Mouse (Mus musculus): Measurements from ENCODE around the gene Faap100. TPM values are rescaled to one million over a fixed set of nuclear protein-coding genes. Genes with fewer than 3 reads are reported as not detected.
"Not testable (repeated sequence)": the region's sequence is repeated elsewhere in the genome, so short reads cannot be mapped to it uniquely, and the experiment has no call there.

The Faap100 gene
- total RNA-seq, 2 experiments from 2014 or later = 21.3 to 24.3 TPM

DNA sequence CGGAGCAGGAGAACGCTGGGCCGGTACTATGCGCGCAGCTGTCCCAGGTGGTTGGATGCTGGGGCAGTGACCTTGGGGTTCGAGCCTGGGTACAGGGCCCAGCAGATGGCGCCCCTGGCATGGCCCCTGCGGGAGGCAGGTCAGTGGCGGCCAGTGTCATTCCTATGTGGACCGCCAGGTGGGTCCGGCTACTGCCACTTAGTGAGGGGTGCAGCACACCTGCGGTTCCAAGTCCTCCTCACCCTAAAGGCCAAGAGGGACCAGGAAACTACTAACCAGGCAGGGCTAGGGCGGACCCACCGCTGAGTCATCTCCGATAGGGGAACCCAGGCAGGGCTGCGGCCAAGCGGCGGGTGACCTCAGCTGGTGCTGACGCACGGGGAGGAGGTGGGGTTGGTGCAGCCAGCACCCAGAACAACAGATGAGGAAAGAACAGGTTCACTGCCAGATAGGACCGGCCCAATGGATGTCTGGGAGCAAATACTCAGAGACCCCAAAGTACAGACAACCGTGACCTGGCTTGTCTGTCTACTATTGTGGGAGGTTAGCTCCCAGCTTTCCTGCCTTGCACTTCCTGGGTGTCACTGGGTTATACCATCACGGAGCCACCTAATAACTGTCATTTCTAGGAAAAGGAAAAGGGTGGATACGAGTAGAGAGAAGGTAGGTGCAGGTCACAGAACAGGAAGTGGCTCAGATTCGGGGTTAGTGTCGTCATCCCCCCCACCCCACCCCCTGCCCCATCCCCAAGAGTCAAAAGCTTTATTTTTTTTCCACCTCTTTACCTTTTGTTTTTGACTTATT is 24.9 kb downstream of the Faap100 start:
- intact Hi-C loops (cut with DNase I) = loop anchor here (2.0 to 5.0 kb wide), 3 partner anchors 15 to 69 kb away; no protein-coding TSS in a partner anchor
- DNase-seq = peak; percentile 89 to 90

DNA sequence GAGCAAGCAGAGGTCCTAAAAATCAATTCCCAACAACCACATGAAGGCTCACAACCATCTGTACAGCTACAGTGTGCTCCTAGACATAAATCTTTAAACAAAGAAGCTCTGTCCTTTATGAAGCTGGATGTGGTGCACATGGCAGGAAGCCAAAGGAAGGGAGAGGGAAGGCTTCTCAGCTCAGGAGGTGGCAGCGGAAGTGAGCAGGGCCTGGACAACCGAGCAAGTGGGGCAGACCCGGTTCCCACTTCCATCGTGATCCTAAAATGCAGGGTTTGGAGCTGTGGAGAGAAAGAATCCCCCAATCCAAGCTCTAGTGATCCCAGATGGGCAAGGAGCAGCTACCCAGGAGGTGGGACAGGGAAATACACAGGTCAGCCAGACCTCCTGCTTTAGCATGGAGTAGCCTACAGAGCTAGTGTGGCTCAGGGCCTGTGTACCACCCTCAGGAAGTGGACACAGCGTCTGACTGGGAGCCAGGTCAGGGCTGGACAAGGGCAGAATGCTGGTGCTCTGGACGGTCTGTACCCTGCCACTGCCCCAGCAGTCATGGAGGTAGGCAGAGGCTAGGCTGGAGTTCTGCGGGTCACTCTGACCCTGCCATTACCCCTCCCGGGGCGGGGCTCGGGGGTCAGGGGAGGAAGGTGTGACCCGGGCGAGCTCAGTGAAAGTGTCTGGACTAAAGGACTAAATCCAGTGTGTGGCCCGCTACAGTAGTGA is 25.8 kb downstream of the Faap100 start:
- peak; percentile 57 to 65 for DNase-seq
- intact Hi-C loops (cut with DNase I) = loop anchor here (2.0 to 5.0 kb wide), 3 partner anchors 16 to 70 kb away; no protein-coding TSS in a partner anchor

DNA sequence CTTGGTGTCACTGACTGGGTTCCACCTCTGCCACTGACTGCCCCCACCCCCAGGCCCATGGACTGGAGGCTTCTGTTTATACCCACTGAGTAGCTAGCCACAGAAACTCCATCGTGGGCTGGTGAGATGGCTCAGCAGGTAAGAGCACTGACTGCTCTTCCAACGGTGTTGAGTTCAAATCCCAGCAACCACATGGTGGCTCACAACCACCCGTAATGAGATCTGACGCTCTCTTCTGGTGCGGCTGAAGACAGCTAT is 26.5 kb downstream of the Faap100 start:
- DNase-seq = not testable (repeated sequence)
- intact Hi-C loops (cut with DNase I) = loop anchor here (2.0 to 5.0 kb wide), 3 partner anchors 17 to 71 kb away; no protein-coding TSS in a partner anchor

DNA sequence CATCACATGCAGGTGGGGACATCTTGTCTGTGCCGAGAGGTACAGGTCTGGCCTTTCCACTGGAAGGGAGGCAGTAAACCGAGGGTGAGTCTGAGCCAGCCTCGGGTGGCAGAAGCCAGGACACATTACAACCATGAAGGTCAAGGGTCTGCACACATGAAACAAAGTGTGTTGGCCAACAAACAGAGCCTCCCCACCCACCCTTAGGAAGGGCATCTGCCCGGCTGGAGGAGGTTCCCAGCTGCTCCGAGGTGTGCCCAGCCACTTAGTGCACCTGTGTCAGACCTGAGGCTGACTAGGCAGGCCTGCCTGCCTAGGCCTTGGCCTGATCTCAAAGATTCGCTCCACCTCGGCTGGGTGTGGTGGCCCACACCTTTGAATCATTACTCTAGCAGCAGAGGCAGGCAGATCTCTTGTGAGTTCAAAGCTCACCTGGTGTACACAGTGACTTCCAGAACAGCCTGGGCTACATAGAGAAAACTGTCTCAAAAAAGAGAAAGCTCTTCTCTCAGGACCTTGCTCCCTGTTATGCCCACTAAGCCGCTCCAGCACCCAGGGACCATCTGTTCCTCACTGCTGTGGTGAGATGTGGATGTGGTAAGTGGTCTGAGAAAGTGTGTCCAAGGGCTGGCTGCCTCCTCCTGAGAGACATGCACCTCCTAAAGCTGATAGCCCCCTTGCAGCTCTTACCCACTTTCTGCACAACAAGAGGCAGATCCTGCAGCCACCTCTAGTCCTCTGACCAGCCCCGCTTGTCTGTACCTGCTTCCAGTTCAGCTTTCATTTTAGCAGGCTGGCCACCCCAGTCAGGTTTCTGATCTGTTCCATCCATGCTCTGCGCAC is 27.1 kb downstream of the Faap100 start:
- intact Hi-C loops (cut with DNase I) = loop anchor here (2.0 to 5.0 kb wide), 3 partner anchors 17 to 71 kb away; no protein-coding TSS in a partner anchor
- DNase-seq = no peak

DNA sequence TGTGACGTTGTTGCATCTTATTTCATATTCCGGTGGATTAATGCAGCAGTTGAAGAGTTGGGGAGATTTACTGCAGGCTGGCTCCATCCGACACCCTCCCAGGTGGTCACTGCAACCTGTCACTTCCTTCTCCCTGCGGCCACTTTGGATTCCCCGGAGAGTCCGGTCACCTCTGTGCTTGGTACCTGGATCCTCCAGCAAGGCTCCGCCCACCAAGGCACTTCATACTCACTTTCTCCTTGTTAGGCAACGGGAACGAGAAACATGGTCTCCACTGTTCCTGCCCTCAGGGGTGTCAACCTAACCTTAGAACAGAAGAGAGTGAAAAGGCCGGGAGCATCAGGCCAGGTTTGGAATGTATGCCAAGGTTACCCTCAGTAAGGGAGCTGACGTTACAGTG is 27.9 kb downstream of the Faap100 start:
- peak; percentile 53 to 69 for DNase-seq
- intact Hi-C loops (cut with DNase I) = loop anchor here (5.0 kb wide), 1 partner anchor 37 kb away; no protein-coding TSS in a partner anchor

DNA sequence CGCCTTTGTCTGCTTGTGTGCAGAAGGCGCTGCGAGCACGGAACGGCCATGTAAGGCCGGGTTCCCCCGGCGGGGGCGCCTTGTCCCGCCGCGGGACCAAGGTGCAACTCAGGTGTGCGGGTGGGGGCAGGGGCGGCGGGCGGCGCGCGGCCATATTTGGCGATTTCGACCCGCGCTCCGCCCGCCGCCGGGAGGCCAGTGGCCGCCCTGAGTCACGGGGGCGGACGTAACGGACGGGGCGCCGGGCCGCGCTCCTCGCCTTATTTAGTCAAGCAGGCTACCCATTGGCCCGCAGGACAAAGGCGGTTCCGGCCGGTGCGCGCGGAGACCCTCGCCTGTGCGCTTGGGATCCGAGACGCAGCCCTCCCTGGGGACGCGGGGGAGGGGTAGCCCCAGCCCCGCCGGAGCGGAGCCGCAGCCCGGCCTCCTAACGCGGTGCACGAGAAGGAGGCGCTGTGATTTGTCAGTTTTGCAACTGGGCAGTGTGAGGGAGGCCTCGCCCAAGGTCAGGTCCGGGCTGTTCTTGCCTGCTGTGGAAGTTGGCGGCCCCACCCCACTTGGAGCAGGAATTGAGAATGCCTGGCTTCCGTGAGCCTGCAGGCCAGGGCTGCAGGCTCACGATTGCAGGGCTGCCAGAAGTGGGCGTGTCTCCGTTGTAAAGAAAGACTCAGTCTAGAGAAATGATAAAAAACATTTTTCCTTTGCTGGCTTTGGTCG is 28.4 kb downstream of the Faap100 start:
- intact Hi-C loops (cut with DNase I) = loop anchor here (2.0 to 5.0 kb wide), 2 partner anchors 37 to 117 kb away; partner anchors contain the start of gene Bahcc1

DNA sequence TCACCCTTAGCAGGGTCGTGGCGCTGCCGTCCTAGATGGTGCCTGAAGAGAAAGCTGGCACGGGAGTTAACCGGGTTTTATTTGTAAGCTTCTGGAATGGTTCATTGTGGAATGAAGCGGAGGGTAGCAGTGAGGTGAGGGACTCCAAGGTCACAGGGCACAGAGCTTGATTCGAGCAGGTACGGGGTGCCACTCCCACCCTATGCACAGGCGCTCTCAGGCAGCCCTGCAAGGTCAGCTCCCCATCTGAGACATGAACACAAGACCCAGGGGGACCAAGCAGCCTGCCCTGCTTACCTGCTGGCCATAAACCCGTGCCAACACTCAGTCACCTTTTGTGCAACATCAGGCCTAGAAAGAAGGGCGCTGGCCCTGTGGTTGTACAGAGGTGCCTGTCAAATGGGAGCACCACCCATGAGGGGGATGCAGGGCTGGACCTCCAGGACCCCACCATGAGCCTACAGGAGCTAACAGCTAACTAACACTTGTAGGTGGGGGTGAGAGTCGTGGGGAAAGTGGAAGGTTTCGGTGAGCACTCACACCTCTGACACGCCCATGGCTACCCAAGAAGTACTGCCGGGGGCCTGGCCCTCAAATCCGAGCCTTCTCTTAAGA is 29.1 kb downstream of the Faap100 start:
- intact Hi-C loops (cut with DNase I) = loop anchor here (2.0 kb wide), 1 partner anchor 117 kb away; the partner anchor contains the start of gene Bahcc1
- DNase-seq = peak; percentile 72 to 76

More for the DNA sequence above, 28.4 kb downstream of the Faap100 start:
- peak; percentile 95 to 98 for DNase-seq

DNA sequence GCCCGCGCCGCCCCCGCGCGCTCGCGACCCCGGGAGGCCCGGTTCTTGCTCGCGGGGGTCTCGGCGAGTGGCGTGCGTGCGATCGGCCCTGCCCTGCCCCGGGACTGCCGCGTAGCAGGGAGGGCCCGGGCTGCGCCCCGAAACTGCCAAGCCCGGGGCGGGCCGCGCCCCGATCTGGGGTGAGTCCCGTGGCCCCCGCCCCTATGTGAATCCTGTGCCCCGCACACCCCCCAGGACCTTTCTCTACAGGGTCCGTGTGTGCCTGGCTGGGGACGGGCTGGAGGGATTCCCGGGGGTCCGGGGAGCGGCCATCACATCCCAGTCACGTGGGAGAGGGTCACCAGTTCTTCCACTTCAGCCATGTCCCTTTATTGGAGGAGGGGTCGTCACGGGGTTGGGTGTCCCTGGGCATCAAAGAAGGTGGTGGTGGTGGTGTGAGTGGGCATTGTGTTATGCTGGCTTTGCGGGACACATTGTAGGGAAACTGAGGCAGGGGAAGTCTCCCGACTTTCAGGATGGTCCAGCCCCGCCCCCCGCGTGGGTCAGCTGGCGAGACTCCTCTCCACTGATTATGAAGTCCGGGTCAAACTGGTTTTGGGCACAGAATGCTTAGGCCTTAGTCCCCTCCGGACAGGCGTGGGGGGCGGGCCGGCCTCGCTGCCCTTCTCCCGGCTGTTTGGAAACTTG is 29.7 kb downstream of the Faap100 start:
- peak; percentile 78 to 83 for DNase-seq
- intact Hi-C loops (cut with DNase I) = loop anchor here (2.0 kb wide), 1 partner anchor 116 kb away; the partner anchor contains the start of gene Bahcc1

DNA sequence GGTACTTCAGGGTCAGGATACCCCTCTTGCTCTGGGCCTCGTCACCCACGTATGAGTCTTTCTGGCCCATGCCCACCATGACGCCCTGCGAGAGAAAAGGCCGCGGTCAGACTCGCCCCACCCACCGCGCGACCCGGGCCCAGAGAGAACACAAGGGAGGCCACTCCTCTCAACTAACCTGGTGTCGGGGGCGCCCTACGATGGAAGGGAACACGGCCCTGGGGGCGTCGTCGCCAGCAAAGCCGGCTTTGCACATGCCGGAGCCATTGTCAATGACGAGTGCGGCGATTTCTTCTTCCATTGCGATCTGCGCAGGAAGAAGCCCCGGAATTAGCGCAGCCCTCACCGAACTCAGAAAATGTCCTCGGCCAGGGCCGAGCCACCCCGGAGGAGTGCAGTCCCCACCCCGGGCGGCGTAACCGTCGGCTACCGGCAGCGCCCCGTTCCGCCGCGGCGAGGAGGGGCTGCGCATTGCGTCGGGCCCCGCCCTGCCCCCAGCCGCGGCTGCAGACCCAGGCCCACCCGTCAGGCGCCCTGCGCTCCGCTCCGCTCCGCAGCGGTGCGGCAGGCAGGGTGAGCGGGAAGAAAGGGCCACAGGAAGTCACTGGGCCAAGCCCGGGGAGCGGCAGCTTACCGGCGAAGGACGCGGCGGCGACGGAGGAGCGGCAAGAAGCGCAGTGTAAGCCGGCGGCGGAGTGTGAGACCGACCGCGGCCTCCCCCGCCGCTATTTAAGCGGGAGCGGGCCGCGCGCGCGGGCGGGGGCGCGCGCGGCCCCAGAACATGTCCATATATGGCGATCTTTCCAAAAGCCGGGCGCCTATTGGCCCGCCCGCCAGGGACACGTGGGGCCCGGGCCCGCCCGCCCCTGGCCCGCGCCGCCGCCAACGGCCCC is 30.5 kb downstream of the Faap100 start, which contains the start of gene Actg1:
TSS of gene Actg1 (minus strand) at position 752 of the 893 bp plus-strand sequence.
- intact Hi-C loops (cut with DNase I) = loop anchor here (2.0 kb wide), 1 partner anchor 115 kb away; the partner anchor contains the start of gene Bahcc1
- peak; percentile 90 to 93 for DNase-seq

DNA sequence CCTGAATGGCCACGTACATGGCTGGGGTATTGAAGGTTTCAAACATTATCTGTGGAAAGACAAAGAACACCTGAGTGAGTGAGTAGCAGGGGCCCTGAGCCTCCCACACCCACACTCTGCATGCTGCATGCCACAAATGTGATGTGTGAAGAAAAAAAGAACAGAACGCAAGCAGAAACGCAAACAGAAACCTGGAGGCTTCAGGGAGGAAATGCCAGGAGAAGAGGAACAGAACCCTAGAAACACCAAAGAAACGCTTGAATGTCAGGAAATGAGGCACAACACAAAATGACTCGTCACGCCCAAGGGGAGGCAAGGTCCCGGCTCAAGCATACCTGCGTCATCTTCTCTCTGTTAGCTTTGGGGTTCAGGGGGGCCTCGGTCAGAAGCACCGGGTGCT is 31.3 kb downstream of the Faap100 start:
- DNase-seq = peak; percentile 46 to 55
- intact Hi-C loops (cut with DNase I) = no loop called here

DNA sequence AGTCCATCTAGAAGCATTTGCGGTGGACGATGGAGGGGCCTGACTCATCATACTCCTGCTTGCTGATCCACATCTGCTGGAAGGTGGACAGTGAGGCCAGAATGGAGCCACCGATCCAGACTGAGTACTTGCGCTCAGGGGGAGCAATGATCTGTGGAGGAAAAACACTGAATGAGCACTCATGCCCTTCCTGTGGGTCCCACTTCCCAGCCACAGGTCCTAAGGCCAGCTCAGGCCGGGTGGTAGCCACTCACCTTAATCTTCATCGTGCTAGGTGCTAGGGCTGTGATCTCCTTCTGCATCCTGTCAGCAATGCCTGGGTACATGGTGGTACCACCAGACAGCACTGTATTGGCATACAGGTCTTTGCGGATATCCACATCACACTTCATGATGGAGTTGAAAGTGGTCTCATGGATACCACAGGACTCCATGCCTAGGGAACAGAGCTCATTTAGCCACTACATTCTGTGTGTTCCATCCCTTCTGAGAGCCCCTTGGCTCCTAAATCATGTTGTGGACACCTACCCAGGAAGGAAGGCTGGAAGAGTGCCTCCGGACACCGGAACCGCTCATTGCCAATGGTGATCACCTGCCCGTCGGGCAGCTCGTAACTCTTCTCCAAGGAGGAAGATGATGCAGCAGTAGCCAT is 32.1 kb downstream of the Faap100 start:
- peak; percentile 28 to 33 for DNase-seq
- intact Hi-C loops (cut with DNase I) = not testable (repeated sequence)

DNA sequence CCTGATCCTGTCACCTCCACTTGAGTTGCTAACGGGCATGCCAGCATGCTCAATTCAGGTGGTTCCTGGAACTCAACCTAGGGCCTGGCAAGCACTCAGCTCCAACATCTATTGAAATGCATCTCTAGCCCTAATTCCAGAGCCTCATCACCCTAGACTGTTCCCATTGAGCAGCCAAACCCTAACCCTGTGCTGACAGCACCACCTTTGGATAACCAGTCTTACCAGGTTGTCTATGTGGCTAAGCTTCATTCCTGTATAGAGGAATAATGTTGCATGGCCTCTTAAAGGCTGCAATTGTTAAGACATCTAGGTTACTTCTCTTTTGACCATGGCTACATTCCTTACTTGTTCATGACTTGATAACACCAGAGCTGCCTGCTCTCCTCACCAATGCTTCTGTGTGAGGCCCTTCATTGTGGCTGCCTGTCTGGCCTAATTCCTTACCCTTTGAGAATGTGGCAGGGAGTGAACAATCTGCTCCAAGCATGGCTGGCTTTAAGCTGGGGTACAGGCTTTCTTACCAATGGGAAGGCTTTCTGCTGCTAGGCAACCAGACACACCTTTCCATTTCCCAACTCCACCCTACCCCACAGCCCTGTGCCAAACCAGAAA is 33.4 kb downstream of the Faap100 start:
- peak in 1 of 2 experiments; percentile 43 for DNase-seq
- intact Hi-C loops (cut with DNase I) = no loop called here

DNA sequence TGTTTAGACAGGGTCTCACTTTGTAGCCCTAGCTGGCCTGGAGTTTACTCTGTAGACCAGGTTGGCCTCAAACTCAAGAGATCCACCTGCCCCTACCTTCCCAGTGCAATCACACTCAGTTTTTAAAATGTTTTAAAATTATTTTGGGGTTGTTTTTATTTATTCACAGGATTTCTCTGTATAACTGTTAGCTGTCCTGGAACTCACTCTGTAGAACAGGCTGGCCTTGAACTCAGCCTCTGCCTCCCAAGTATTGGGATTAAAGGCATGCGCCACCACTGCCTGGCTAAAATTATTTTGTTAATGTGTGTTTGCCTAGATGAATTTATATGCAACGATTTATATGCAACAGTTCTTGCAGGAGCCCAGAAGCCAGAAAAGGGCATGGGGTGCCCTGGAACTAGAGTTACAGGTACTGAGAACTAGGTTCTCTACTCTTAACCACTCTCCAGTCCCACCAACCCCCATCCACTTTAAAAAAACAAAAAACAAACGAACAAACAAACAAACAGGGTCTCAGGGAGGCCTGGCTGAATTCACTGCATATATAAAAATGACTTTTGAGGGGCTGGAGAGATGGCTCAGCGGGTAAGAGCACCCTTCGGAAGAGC is 34.1 kb downstream of the Faap100 start:
- no peak for DNase-seq
- intact Hi-C loops (cut with DNase I) = no loop called here

DNA sequence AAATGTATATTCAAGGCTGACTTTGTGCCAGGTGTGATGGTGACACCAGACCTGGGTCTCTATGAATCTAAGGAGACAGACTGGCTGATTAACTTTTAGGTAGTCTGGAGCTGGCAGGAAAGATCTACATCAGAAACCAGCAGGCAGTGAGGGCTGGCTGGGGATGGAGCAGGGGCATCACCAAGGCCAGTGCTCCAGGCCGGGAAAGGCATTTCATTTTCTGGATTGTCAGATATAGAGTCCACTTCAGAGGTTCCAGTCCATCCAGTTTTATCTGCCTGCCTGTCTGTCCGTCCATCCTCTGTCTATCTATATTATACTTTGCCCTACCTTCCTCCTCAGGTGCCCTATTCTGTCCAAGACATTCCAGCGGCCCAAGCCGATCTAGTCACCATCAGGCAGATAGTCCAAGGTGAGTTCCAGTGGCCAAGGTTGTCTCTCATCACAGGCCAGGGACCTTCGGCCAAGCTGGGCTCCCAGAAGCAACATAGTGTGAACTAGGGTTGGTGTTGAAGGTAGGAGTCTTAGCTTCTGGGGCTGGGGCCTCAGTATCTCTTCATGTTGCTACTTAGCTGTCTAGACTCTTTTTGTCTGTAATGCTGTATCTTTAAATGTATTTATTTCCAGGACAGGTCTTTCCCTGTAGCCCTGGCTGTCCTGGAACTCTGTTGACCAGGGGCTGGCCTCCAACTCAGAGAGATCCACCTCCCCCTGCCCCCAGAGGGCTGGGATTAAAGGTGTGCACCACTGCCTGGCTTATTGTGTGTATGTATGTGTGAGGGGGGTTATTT is 34.9 kb downstream of the Faap100 start:
- intact Hi-C loops (cut with DNase I) = no loop called here
- peak; percentile 38 to 61 for DNase-seq

DNA sequence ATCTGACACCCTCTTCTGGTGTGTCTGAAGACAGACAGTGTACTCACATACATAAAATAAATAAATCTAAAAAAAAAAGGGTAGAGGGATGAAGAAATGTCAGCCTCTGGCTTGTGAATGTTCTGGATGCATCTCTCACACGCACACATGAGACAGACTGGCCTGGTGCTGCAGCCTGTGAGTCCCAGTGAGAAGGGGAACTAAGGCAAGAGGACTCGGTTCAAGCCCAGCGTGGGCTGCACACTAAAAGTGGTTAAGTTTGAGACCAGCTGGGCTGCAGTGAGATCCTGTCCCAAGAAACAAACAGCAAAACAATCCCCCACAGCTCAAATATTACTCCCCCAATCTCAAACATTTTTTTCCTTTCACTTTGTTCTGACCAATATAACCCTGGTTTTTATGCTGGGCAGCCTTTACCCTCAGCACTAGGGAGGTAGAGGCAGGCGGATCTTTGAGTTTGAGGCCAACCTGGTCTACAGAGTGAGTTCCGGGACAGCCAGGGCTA is 35.9 kb downstream of the Faap100 start:
- DNase-seq = no peak
- intact Hi-C loops (cut with DNase I) = no loop called here

All from heart, postnatal 10 days (tissue).